Mouse (Mus musculus): ENCODE data around the gene Lyz2. TPM values are rescaled to one million over a fixed set of nuclear protein-coding genes. Genes with fewer than 3 reads are reported as not detected.
"Not testable (repeated sequence)": the region's sequence is repeated elsewhere in the genome, so short reads cannot be mapped to it uniquely, and the experiment has no call there.

Gene Lyz2
- total RNA-seq, 2 experiments from 2014 or later, result 288 to 714 TPM

GRCm38 (mm10) chr10:117285584-117285983 lies 3.5 kb upstream of the Lyz2 start:
- ATAC-seq (replicated peaks; ENCODE audit: poor library complexity, severe bottlenecking), result peak; percentile 25

GRCm38 (mm10) chr10:117284578-117285520 lies 2.7 kb upstream of the Lyz2 start:
- peak; percentile 67 for ATAC-seq (replicated peaks; ENCODE audit: poor library complexity, severe bottlenecking)

- ATAC-seq (replicated peaks; ENCODE audit: poor library complexity, severe bottlenecking), result no peak
Observed at GRCm38 (mm10) chr10:117283871-117284577, 1.9 kb upstream of the Lyz2 start.

- ATAC-seq (replicated peaks; ENCODE audit: poor library complexity, severe bottlenecking), result not testable (repeated sequence)
Observed at GRCm38 (mm10) chr10:117283196-117283595, 1.1 kb upstream of the Lyz2 start.

GRCm38 (mm10) chr10:117282551-117282950 lies 430 bp upstream of the Lyz2 start:
- ATAC-seq (replicated peaks; ENCODE audit: poor library complexity, severe bottlenecking), result no peak

- ATAC-seq (replicated peaks; ENCODE audit: poor library complexity, severe bottlenecking), result no peak
Observed at GRCm38 (mm10) chr10:117281381-117281920, 670 bp downstream of the Lyz2 start.

- ATAC-seq (replicated peaks; ENCODE audit: poor library complexity, severe bottlenecking), result no peak
Observed at GRCm38 (mm10) chr10:117280000-117280399, 2.1 kb downstream of the Lyz2 start.

GRCm38 (mm10) chr10:117278510-117278909 lies 3.6 kb downstream of the Lyz2 start:
- not testable (repeated sequence) for ATAC-seq (replicated peaks; ENCODE audit: poor library complexity, severe bottlenecking)

GRCm38 (mm10) chr10:117277779-117278178 lies 4.3 kb downstream of the Lyz2 start:
- not testable (repeated sequence) for ATAC-seq (replicated peaks; ENCODE audit: poor library complexity, severe bottlenecking)

- no peak for ATAC-seq (replicated peaks; ENCODE audit: poor library complexity, severe bottlenecking)
Observed at GRCm38 (mm10) chr10:117275681-117276369, 6.3 kb downstream of the Lyz2 start.

- ATAC-seq (replicated peaks; ENCODE audit: poor library complexity, severe bottlenecking), result peak; percentile 85
Observed at GRCm38 (mm10) chr10:117274645-117275044, 7.5 kb downstream of the Lyz2 start.

GRCm38 (mm10) chr10:117272023-117272422 lies 10.1 kb downstream of the Lyz2 start:
- no peak for ATAC-seq (replicated peaks; ENCODE audit: poor library complexity, severe bottlenecking)

GRCm38 (mm10) chr10:117259870-117260269 lies 22.3 kb downstream of the Lyz2 start:
- no peak for ATAC-seq (replicated peaks; ENCODE audit: poor library complexity, severe bottlenecking)

GRCm38 (mm10) chr10:117238603-117239002 lies 43.5 kb downstream of the Lyz2 start, which contains the start of gene 9530003J23Rik:
Gene 9530003J23Rik (minus strand): TSS chr10:117238703.
- ATAC-seq (replicated peaks; ENCODE audit: poor library complexity, severe bottlenecking), result no peak

GRCm38 (mm10) chr10:117235866-117236265 lies 46.3 kb downstream of the Lyz2 start:
- ATAC-seq (replicated peaks; ENCODE audit: poor library complexity, severe bottlenecking), result no peak

- no peak for ATAC-seq (replicated peaks; ENCODE audit: poor library complexity, severe bottlenecking)
Observed at GRCm38 (mm10) chr10:117234825-117235224, 47.3 kb downstream of the Lyz2 start.

GRCm38 (mm10) chr10:117229826-117230225 lies 52.3 kb downstream of the Lyz2 start:
- no peak for ATAC-seq (replicated peaks; ENCODE audit: poor library complexity, severe bottlenecking)
